Mouse (Mus musculus) CH12.LX (cell line): ENCODE results near the gene Dscaml1. TPM values are rescaled to one million over a fixed set of nuclear protein-coding genes. Genes with fewer than 3 reads are reported as not detected.

Experiments used
- DNase-seq: peaks from one replicate; pipeline ENCODE4 v3.0.0-alpha.2; 2013; ENCODE audit errors: extremely low read depth
- H3K27ac ChIP-seq: 2 replicates; pipeline ENCODE4 v1.5.1; 2012; ENCODE audit warnings: low read depth, mild to moderate bottlenecking, control low read depth, moderate library complexity; ENCODE audit not compliant: insufficient read depth
- H3K27me3 ChIP-seq: replicated peaks from 2 replicates; pipeline ENCODE3; 2012; ENCODE audit warnings: inconsistent platforms
- H3K36me3 ChIP-seq, 2 experiments: replicated peaks in 1 of 2; 2 replicates each; pipeline versions ENCODE3 to v1.6.1; 2012; ENCODE audit warnings: inconsistent platforms in 1 of 2, low read length in 1 of 2, mild to moderate bottlenecking in 1 of 2, mixed read lengths in 1 of 2, moderate library complexity in 1 of 2; ENCODE audit not compliant: control insufficient read depth in 1 of 2, insufficient read depth in 1 of 2
- H3K4me1 ChIP-seq, 2 experiments: 2 replicates each; pipeline ENCODE4 v1.6.1; 2012; ENCODE audit warnings: inconsistent platforms in 1 of 2, moderate library complexity in 1 of 2; ENCODE audit not compliant: insufficient read depth in 2 of 2, control insufficient read depth in 1 of 2
- H3K4me2 ChIP-seq: 2 replicates; pipeline ENCODE4 v1.6.1; 2012; ENCODE audit warnings: low read depth, mild to moderate bottlenecking, control low read depth; ENCODE audit not compliant: poor library complexity, insufficient read depth, severe bottlenecking
- H3K4me3 ChIP-seq, 3 experiments: fragments of 150-350 bp in 1 of 3; sonication (generic) in 1 of 3; replicated peaks in 1 of 3; 2 replicates each; pipeline versions ENCODE3 to v1.5.1; 2011 to 2012; ENCODE audit warnings: low read depth in 2 of 3, low read length in 2 of 3, mild to moderate bottlenecking in 2 of 3, moderate library complexity in 2 of 3, control low read depth in 1 of 3, improper control_type of control experiment in 1 of 3, inconsistent platforms in 1 of 3, mixed read lengths in 1 of 3; ENCODE audit not compliant: poor library complexity in 1 of 3
- H3K79me2 ChIP-seq: replicated peaks from 2 replicates; pipeline ENCODE4 v1.6.1; 2012; ENCODE audit warnings: mild to moderate bottlenecking, moderate library complexity; ENCODE audit not compliant: control insufficient read depth, poor library complexity, insufficient read depth, severe bottlenecking; ENCODE audit errors: extremely low read depth
- H3K9ac ChIP-seq: 2 replicates; pipeline ENCODE4 v1.6.1; 2012; ENCODE audit warnings: low read depth, mild to moderate bottlenecking, control low read depth, moderate library complexity; ENCODE audit not compliant: insufficient read depth
- H3K9me3 ChIP-seq: replicated peaks from 2 replicates; pipeline ENCODE3; 2012; ENCODE audit warnings: low read length, inconsistent platforms, mixed read lengths
- BHLHE40 ChIP-seq: IDR thresholded peaks from 2 replicates; pipeline ENCODE4 v1.6.1; 2011; ENCODE audit warnings: mild to moderate bottlenecking, low read depth, low read length, improper control_type of control experiment
- CHD1 ChIP-seq: IDR thresholded peaks from 2 replicates; pipeline ENCODE4 v1.6.1; 2012; ENCODE audit warnings: low read depth, low read length, improper control_type of control experiment, inconsistent platforms
- CHD2 ChIP-seq: IDR thresholded peaks from 2 replicates; pipeline ENCODE4 v1.6.1; 2011; ENCODE audit warnings: low read length, improper control_type of control experiment
- CTCF ChIP-seq, 2 experiments: IDR thresholded peaks in 1 of 2; conservative IDR thresholded peaks in 1 of 2; 2 replicates each; pipeline ENCODE4 v1.5.1; 2011 to 2012; ENCODE audit warnings: low read depth in 2 of 2, low read length in 2 of 2, improper control_type of control experiment in 1 of 2, inconsistent platforms in 1 of 2, mild to moderate bottlenecking in 1 of 2, moderate library complexity in 1 of 2
- E2F4 ChIP-seq: IDR thresholded peaks from 2 replicates; pipeline ENCODE4 v1.6.1; 2011; ENCODE audit warnings: low read depth, low read length, improper control_type of control experiment; ENCODE audit not compliant: insufficient replicate concordance
- ELF1 ChIP-seq: IDR thresholded peaks from 2 replicates; pipeline ENCODE4 v1.6.1; 2014; ENCODE audit warnings: low read depth, mild to moderate bottlenecking, inconsistent platforms, low read length, improper control_type of control experiment
- EP300 ChIP-seq: IDR thresholded peaks from 2 replicates; pipeline ENCODE4 v1.6.1; 2011; ENCODE audit warnings: low read length, improper control_type of control experiment
- ETS1 ChIP-seq: conservative IDR thresholded peaks from 2 replicates; pipeline ENCODE4 v1.6.1; 2012; ENCODE audit warnings: low read depth, mild to moderate bottlenecking, inconsistent platforms, low read length, improper control_type of control experiment, moderate library complexity
- GABPA ChIP-seq: IDR thresholded peaks from 2 replicates; pipeline ENCODE4 v1.6.1; 2012; ENCODE audit warnings: low read depth, low read length, improper control_type of control experiment, inconsistent platforms; ENCODE audit not compliant: insufficient replicate concordance
- HCFC1 ChIP-seq: IDR thresholded peaks from 2 replicates; pipeline ENCODE4 v1.6.1; 2012; ENCODE audit warnings: low read depth, mild to moderate bottlenecking, inconsistent platforms, low read length, improper control_type of control experiment
- IRF4 ChIP-seq: IDR thresholded peaks from 2 replicates; pipeline ENCODE4 v1.6.1; 2014; ENCODE audit warnings: low read depth, mild to moderate bottlenecking, inconsistent platforms, low read length, improper control_type of control experiment
- JUN ChIP-seq: IDR thresholded peaks from 2 replicates; pipeline ENCODE4 v1.6.1; 2011; ENCODE audit warnings: low read depth, mild to moderate bottlenecking, low read length, improper control_type of control experiment, moderate library complexity; ENCODE audit not compliant: insufficient read depth
- JUND ChIP-seq: conservative IDR thresholded peaks from 2 replicates; pipeline ENCODE4 v1.6.1; 2011; ENCODE audit warnings: low read depth, low read length, improper control_type of control experiment
- KAT2A ChIP-seq: IDR thresholded peaks from 2 replicates; pipeline ENCODE4 v1.6.1; 2012; ENCODE audit warnings: low read length, improper control_type of control experiment, inconsistent platforms; ENCODE audit not compliant: insufficient replicate concordance
- MAFK ChIP-seq: IDR thresholded peaks from 2 replicates; pipeline ENCODE4 v1.6.1; 2011; ENCODE audit warnings: low read length, improper control_type of control experiment; ENCODE audit not compliant: insufficient replicate concordance
- MAX ChIP-seq: IDR thresholded peaks from 2 replicates; pipeline ENCODE4 v1.6.1; 2011; ENCODE audit warnings: low read length, improper control_type of control experiment
- MAZ ChIP-seq: IDR thresholded peaks from 2 replicates; pipeline ENCODE4 v1.6.1; 2012; ENCODE audit warnings: low read depth, mild to moderate bottlenecking, inconsistent platforms, low read length, improper control_type of control experiment, moderate library complexity
- MEF2A ChIP-seq: IDR thresholded peaks from 2 replicates; pipeline ENCODE4 v1.6.1; 2014; ENCODE audit warnings: low read depth, mild to moderate bottlenecking, inconsistent platforms, low read length, improper control_type of control experiment, borderline replicate concordance
- MXI1 ChIP-seq: IDR thresholded peaks from 2 replicates; pipeline ENCODE4 v1.6.1; 2011; ENCODE audit warnings: mild to moderate bottlenecking, low read depth, low read length, improper control_type of control experiment
- MYC ChIP-seq: IDR thresholded peaks from 2 replicates; pipeline ENCODE4 v1.6.1; 2011; ENCODE audit warnings: low read depth, mild to moderate bottlenecking, improper control_type of control experiment, low read length
- NELFE ChIP-seq: IDR thresholded peaks from 2 replicates; pipeline ENCODE4 v1.6.1; 2011; ENCODE audit warnings: low read depth, low read length, improper control_type of control experiment
- NRF1 ChIP-seq: IDR thresholded peaks from 2 replicates; pipeline ENCODE4 v1.6.1; 2014; ENCODE audit warnings: low read depth, mild to moderate bottlenecking, inconsistent platforms, low read length, improper control_type of control experiment, moderate library complexity
- PAX5 ChIP-seq: IDR thresholded peaks from 2 replicates; pipeline ENCODE4 v1.6.1; 2012; ENCODE audit warnings: low read length, inconsistent platforms, mixed read lengths
- POLR2A ChIP-seq: IDR thresholded peaks from 2 replicates; pipeline ENCODE4 v1.6.1; 2011; ENCODE audit warnings: low read depth, mild to moderate bottlenecking, improper control_type of control experiment, low read length
- POLR2AphosphoS2 ChIP-seq: IDR thresholded peaks from 2 replicates; pipeline ENCODE4 v1.6.1; 2011; ENCODE audit warnings: low read depth, low read length, improper control_type of control experiment
- RAD21 ChIP-seq: IDR thresholded peaks from 2 replicates; pipeline ENCODE4 v1.6.1; 2011; ENCODE audit warnings: low read depth, mild to moderate bottlenecking, low read length, improper control_type of control experiment, moderate library complexity
- RCOR1 ChIP-seq: conservative IDR thresholded peaks from 2 replicates; pipeline ENCODE4 v1.6.1; 2012; ENCODE audit warnings: low read depth, mild to moderate bottlenecking, inconsistent platforms, low read length, improper control_type of control experiment
- SIN3A ChIP-seq: IDR thresholded peaks from 2 replicates; pipeline ENCODE4 v1.6.1; 2012; ENCODE audit warnings: low read length, improper control_type of control experiment, inconsistent platforms
- SMC3 ChIP-seq: IDR thresholded peaks from 2 replicates; pipeline ENCODE4 v1.6.1; 2011; ENCODE audit warnings: low read depth, low read length, improper control_type of control experiment
- TBP ChIP-seq: conservative IDR thresholded peaks from 2 replicates; pipeline ENCODE4 v1.6.1; 2011; ENCODE audit warnings: low read depth, low read length, improper control_type of control experiment
- TCF12 ChIP-seq: IDR thresholded peaks from 2 replicates; pipeline ENCODE4 v1.6.1; 2014; ENCODE audit warnings: low read depth, mild to moderate bottlenecking, inconsistent platforms, low read length, improper control_type of control experiment
- UBTF ChIP-seq: IDR thresholded peaks from 2 replicates; pipeline ENCODE4 v1.6.1; 2012; ENCODE audit warnings: low read depth, mild to moderate bottlenecking, inconsistent platforms, low read length, improper control_type of control experiment, moderate library complexity
- USF1 ChIP-seq: IDR thresholded peaks from 2 replicates; pipeline ENCODE4 v1.6.1; 2014; ENCODE audit warnings: low read depth, mild to moderate bottlenecking, inconsistent platforms, low read length, improper control_type of control experiment
- USF2 ChIP-seq: conservative IDR thresholded peaks from 2 replicates; pipeline ENCODE4 v1.6.1; 2011; ENCODE audit warnings: low read depth, low read length, improper control_type of control experiment
- ZC3H11A ChIP-seq: IDR thresholded peaks from 2 replicates; pipeline ENCODE4 v1.6.1; 2012; ENCODE audit warnings: low read depth, mild to moderate bottlenecking, inconsistent platforms, low read length, improper control_type of control experiment
- ZKSCAN1 ChIP-seq: IDR thresholded peaks from 2 replicates; pipeline ENCODE4 v1.6.1; 2012; ENCODE audit warnings: low read depth, inconsistent platforms, low read length, improper control_type of control experiment, borderline replicate concordance
- ZMIZ1 ChIP-seq: IDR thresholded peaks from 2 replicates; pipeline ENCODE4 v1.6.1; 2012; ENCODE audit warnings: low read depth, mild to moderate bottlenecking, inconsistent platforms, low read length, improper control_type of control experiment
- ZNF384 ChIP-seq: IDR thresholded peaks from 2 replicates; pipeline ENCODE4 v1.6.1; 2012; ENCODE audit warnings: low read depth, low read length, improper control_type of control experiment, inconsistent platforms
- dilution Hi-C: fragments of 300-500 bp; cut with MboI; formaldehyde crosslinking; loops from 2 replicates; pipeline ENCODE4 v1.14.3; 2020; ENCODE audit warnings: low sequenced_read_pairs; ENCODE audit not compliant: extremely low pct_unique_long_range_greater_than_20kb, extremely low pct_ligation_motif_present
- in situ Hi-C: fragments of 300-500 bp; cut with MboI; formaldehyde crosslinking; loops from 3 replicates; pipeline ENCODE4 v1.14.3; 2019; ENCODE audit warnings: low sequenced_read_pairs, low pct_ligation_motif_present, low pct_unique_long_range_greater_than_20kb, mixed read lengths
- polyA plus RNA-seq: library from polyadenylated mRNA; unstranded; fragments of >175 nt; gene quantifications from 2 replicates; pipeline ENCODE4 v1.2.1, GENCODE M21; 2012; ENCODE audit warnings: low read depth; ENCODE audit not compliant: insufficient read length
- total RNA-seq, 2 experiments: library from RNA; depleted of rRNA; stranded (reverse); fragments of 300-350 nt in 1 of 2; fragments of >200 nt in 1 of 2; gene quantifications; 2 replicates each; pipeline ENCODE4 v1.2.3; 2012 to 2014

Dscaml1 gene
- total and polyA plus RNA-seq, 3 experiments = not detected

- H3K27me3 ChIP-seq = peaks cover 4% of the 10 kb centered on the region
These were observed 10.5 kb upstream of the Dscaml1 start for GRCm38 (mm10) chr9:45415912-45416311.

GRCm38 (mm10) chr9:45417245-45417644, 9.2 kb upstream of the Dscaml1 start:
- peak overlapping the region; percentile 10 for H3K9ac ChIP-seq
- peak; percentile 73 for DNase-seq
- H3K4me3 ChIP-seq = peak overlapping the region; percentile 36 to 53 (median 49)
- peak; percentile 65; the same call in 1 of the 2 replicates for TF ChIP-seq MYC
- TF ChIP-seq ZMIZ1 = no peak
- TF ChIP-seq TBP = peak; percentile 88
- peak; percentile 86 to 97 for TF ChIP-seq CTCF (conservative IDR thresholded peaks at IDR 0.05 in 1 of 2, IDR thresholded peaks at IDR 0.05 in 1 of 2; ENCODE audit: low read depth in 2 of 2, low read length in 2 of 2)
- TF ChIP-seq TCF12 = peak; percentile 49
- peak; percentile 73 for TF ChIP-seq RAD21
- peak; percentile 48; the same call in 1 of the 2 replicates for TF ChIP-seq MAX
- TF ChIP-seq JUND = peak; percentile 24; the same call in 1 of the 2 replicates
- TF ChIP-seq GABPA = no peak
- TF ChIP-seq JUN = no peak
- no peak for TF ChIP-seq USF1
- no peak for TF ChIP-seq CHD1
- peak; percentile 87 for TF ChIP-seq IRF4
- peak; percentile 42; the same call in 1 of the 2 replicates for TF ChIP-seq EP300
- peak; percentile 50 for TF ChIP-seq HCFC1
- peak; percentile 42; the same call in 1 of the 2 replicates for TF ChIP-seq POLR2A
- TF ChIP-seq BHLHE40 = peak; percentile 61
- TF ChIP-seq ETS1 = peak; percentile 30; the same call in 1 of the 2 replicates

More at GRCm38 (mm10) chr9:45415912-45416311, 10.5 kb upstream of the Dscaml1 start:
- no peak for TF ChIP-seq ZKSCAN1
- no peak for TF ChIP-seq USF2
- TF ChIP-seq KAT2A = no peak
- TF ChIP-seq IRF4 = 0 out of 2 replicates have a peak, but pooled peaks have one; percentile 32
- no peak for TF ChIP-seq PAX5
- TF ChIP-seq CTCF (conservative IDR thresholded peaks at IDR 0.05 in 1 of 2, IDR thresholded peaks at IDR 0.05 in 1 of 2; ENCODE audit: low read depth in 2 of 2, low read length in 2 of 2) = peak; percentile 92 to 100
- TF ChIP-seq E2F4 = no peak
- TF ChIP-seq ZMIZ1 = no peak
- TF ChIP-seq GABPA = no peak
- no peak for TF ChIP-seq HCFC1
- TF ChIP-seq NRF1 = 0 out of 2 replicates have a peak, but pooled peaks have one; percentile 5
- TF ChIP-seq RCOR1 = no peak
- peak; percentile 97 for TF ChIP-seq RAD21
- TF ChIP-seq MAFK = no peak
- TF ChIP-seq NELFE = peak; percentile 51; the same call in 1 of the 2 replicates
- no peak for TF ChIP-seq MAX
- 0 out of 2 replicates have a peak, but pooled peaks have one; percentile 12 for TF ChIP-seq BHLHE40
- TF ChIP-seq EP300 = no peak
- no peak for TF ChIP-seq POLR2AphosphoS2
- peak; percentile 70 for TF ChIP-seq ZC3H11A
- TF ChIP-seq TBP = no peak
- no peak for TF ChIP-seq JUN
- no peak for TF ChIP-seq UBTF
- no peak for TF ChIP-seq POLR2A
- TF ChIP-seq MEF2A = no peak
- TF ChIP-seq JUND = no peak
- TF ChIP-seq ETS1 = no peak
- TF ChIP-seq TCF12 = no peak
- no peak for TF ChIP-seq MYC
- TF ChIP-seq CHD2 = no peak
- TF ChIP-seq SMC3 = peak; percentile 88
- no peak for TF ChIP-seq USF1
- TF ChIP-seq CHD1 = no peak
- TF ChIP-seq MXI1 = no peak
- TF ChIP-seq ELF1 = no peak
- TF ChIP-seq ZNF384 = no peak
- no peak for TF ChIP-seq SIN3A
- no peak for TF ChIP-seq MAZ
- no peaks in the 10 kb centered on the region for H3K79me2 ChIP-seq
- in situ Hi-C loops = loop anchor here (5.0 to 10.0 kb wide), 2 partner anchors 106 to 329 kb away; no protein-coding TSS in a partner anchor
- no peak overlapping the region for H3K27ac ChIP-seq
- DNase-seq = peak; percentile 49
- no peak overlapping the region for H3K4me3 ChIP-seq
- H3K4me1 ChIP-seq = peaks cover 6 to 39% of the 10 kb centered on the region in 2 experiments
- no peaks in the 10 kb centered on the region for H3K36me3 ChIP-seq
- no peak overlapping the region for H3K9ac ChIP-seq
- no peak overlapping the region for H3K4me2 ChIP-seq
- dilution Hi-C loops = no loop called here
- no peaks in the 10 kb centered on the region for H3K9me3 ChIP-seq

More at GRCm38 (mm10) chr9:45417245-45417644, 9.2 kb upstream of the Dscaml1 start:
- Histone ChIP-seq H3K9me3 (no peaks in the 10 kb centered on the region), H3K79me2 (no peaks in the 10 kb centered on the region), H3K36me3 (no peaks in the 10 kb centered on the region), H3K4me1 (peaks cover 6 to 35% of the 10 kb centered on the region in 2 experiments), H3K27ac (no peak overlapping the region), H3K4me2 (peak overlapping the region; percentile 23), H3K27me3 (no peaks in the 10 kb centered on the region)
- in situ Hi-C loops = loop anchor here (5.0 to 10.0 kb wide), 2 partner anchors 105 to 328 kb away; no protein-coding TSS in a partner anchor
- dilution Hi-C loops = no loop called here
